Mouse (Mus musculus) G1E (cell line): ENCODE results near the gene Fbxo46.

Experiments
- CTCF ChIP-seq: IDR thresholded peaks from 2 replicates; pipeline ENCODE4 v1.5.1; 2012; ENCODE audit warnings: low read depth, low read length, inconsistent platforms, mixed read lengths
- GATA1 ChIP-seq: IDR thresholded peaks from 2 replicates; pipeline ENCODE4 v1.6.1; 2012; ENCODE audit warnings: borderline replicate concordance, low read length, inconsistent platforms, mixed read lengths
- POLR2AphosphoS5 ChIP-seq: IDR thresholded peaks from 2 replicates; pipeline ENCODE4 v1.6.1; 2012; ENCODE audit warnings: low read depth, low read length, inconsistent platforms; ENCODE audit not compliant: insufficient replicate concordance
- TAL1 ChIP-seq: conservative IDR thresholded peaks from 2 replicates; pipeline ENCODE4 v1.6.1; 2012; ENCODE audit warnings: low read depth, low read length, inconsistent platforms, mixed read lengths

DNA sequence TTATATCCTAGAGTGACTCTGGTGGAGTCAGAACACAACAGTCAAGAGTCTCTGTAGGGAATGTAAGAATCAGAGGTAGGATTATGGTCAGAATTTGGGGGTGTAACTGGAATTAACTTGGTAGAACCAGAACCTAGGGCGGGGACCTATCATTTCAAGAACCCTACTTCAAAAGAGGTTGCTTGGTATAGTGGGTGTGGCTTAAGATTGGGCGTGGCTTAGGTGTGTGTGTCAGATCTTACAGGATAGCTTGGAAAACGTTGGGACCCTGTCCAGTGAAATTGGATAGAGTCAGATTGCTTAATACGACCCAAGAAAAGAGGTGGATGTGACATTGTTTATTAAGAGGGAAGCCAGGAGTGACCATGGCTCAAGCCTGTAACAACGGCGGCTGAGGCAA lies 60.3 kb downstream of the Fbxo46 start:
- TF ChIP-seq POLR2AphosphoS5 (no peak), GATA1 (no peak), CTCF (no peak), TAL1 (no peak)
